Mouse (Mus musculus) adrenal gland, adult (tissue): ENCODE measurements at regions not wholly inside any gene's neighbourhood (a gene's known extent, or its start where the extent isn't known, plus 50 kb on each side); places are given as distances from the start of the nearest gene placed in this dataset.

Experiments
- DNase-seq, 2 experiments: peaks; one replicate each; pipeline ENCODE4 v3.0.0; 2022 to 2023; ENCODE audit warnings: low spot score in 1 of 2; ENCODE audit not compliant: inconsistent age in 2 of 2

DNA sequence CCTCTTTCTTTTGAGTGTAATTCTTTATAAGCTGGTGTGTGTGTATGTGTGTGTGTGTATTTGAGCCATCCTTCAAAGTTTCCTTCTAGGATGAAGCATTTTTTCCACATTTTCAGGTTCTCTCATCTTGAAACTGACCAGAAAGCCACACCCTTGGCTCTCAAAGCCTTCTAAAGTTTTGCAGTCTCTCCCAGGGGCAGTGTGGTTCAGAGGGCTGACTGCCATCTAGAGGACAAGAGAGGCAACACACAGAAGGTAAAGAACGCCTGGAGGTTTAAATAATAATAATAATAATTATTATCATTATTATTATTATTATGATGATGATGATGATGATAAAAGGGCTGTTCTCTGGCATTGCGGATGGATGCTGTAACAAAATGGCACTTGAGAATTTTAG lies 655.7 kb downstream of the Cdk5rap2 start:
- peak in 1 of 2 experiments; percentile 46 for DNase-seq

DNA sequence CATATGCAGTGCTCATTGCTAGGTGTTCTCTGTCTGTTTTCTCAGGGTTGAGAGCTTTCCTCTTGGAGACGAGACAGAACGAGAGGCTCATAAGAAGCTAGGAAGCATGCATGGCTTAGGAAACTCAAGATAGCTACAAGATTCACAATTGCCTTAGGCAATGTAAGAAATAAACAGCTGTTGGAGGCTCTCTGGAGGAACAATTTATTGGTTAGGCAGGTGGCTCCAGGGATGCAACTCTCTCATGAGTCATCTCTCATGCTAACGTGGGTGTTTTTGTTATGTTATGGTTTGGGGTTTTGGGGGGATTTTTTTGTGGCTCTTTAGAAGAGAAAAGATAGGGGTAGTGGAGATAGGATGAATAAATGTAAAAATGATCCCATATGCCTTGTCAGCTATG lies 657.2 kb downstream of the Cdk5rap2 start:
- no peak for DNase-seq

DNA sequence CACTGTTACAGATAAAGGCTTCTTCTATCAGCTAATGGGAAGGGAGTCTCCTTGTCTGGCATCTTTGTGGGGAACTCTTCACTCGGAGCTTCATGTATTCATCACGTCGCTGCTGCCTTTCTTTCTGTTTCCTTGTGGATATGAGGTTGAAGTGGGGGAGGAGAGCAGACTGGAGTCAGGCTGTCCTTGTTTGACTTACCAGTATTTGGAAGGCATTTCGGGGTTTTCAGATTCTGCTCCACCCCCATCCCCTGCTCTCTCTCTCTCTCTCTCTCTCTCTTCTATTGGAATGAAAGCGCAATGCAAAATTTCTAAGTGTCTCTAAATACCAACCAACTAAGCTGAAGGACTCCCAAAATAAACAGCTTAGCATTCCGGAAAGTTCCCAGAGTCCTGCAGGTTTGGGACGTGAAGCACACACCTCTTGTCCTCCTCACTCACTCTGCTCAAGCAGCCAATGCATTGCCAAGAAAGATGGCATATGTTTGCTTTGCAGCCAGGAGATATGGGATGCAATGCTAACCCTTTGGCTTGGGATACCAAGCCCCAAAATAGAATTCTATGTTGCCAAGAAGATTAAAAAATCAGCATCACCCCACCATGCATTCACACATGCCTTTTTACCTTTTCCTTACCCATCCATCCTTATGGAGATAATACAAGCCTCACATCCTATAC lies 670.3 kb downstream of the Cdk5rap2 start:
- no peak for DNase-seq
